Mouse (Mus musculus) megakaryocyte progenitor cell, adult 5-6 weeks (primary cell): ENCODE data around the gene Prpf40a. TPM values are rescaled to one million over a fixed set of nuclear protein-coding genes. Genes with fewer than 3 reads are reported as not detected.
A peak's percentile ranks its signal among the peaks of the same experiment; 100 is the strongest.

Experiments used
- ATAC-seq: replicated peaks from 2 replicates; pipeline ENCODE4 v1.8.0; 2016; ENCODE audit warnings: mild to moderate bottlenecking, moderate TSS enrichment, inconsistent platforms; ENCODE audit not compliant: poor library complexity
- total RNA-seq, 2 experiments: library from RNA; stranded (forward) in 1 of 2; stranded (reverse) in 1 of 2; fragments of 157-497, 149-512 nt in 1 of 2; fragments of 200-1000 nt in 1 of 2; gene quantifications; 2 replicates each; pipeline versions ENCODE4 v1.2.3 to v1.2.4; 2015 to 2017

Gene Prpf40a
- total RNA-seq (2015) (119 and 125 TPM in 2 replicates), total RNA-seq (2017) (182 and 240 TPM in 2 replicates)

DNA sequence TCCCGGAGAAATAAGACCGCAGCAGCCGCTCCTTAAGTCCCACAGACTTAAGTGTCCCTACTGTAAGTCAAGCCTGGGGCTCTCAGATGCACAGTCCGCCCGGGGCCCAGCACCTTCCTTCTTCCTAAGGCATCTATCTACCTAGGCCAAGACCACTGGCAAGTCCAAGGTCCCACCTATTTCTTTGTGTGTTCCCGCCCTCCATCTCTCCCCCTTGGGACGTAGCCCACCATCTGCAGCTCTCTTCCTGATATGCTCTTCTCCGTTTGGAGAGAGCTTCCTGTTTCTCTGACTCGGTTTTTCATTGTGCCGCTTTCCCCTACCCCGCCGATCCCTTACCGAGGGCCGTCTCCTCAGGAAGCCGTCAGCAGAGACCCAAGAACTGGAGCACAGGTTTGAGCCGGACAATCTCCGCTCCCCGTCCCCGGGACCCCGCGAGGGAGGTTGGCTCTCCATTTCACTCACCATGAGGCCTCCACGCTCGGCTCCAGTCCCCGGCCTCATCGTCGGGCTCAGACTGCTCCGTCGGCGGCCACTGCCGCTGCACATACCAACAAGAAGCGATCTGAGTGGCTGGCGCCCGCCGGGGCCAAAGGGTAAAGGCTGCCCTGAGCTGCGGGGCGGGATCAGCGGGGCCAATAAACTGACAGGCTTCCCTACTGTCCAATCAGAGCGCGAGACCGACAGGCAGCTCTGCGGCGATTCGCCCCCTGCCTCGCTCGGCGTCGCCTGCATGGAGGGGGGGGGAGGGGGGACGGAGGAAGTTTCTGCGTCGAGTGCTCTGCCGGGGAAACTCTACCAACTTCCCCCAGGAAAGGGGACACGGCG, at the start of gene Prpf40a:
TSS of gene Prpf40a (minus strand) at position 601 of the 828 bp plus-strand sequence.
- ATAC-seq, result peak; percentile 78

DNA sequence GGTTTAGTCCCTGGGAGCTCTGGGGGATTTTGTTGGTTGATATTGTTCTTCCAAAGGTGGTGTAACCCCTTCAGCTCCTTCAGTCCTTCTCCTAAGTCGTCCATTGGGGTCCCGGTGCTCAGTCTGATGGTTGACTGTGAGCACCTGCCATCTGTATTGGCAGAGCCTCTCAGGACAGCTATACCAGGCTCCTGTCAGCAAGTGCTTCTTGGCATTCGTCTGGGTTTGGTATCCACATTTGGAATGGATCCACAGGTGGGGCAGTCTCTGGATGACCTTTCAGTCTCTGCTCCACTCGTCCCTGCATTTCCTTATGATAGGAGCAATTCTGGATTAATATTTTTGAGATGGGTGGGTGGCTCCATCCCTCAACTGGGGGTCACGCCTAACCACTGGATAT, 31.2 kb upstream of the Prpf40a start:
- ATAC-seq, result no peak

DNA sequence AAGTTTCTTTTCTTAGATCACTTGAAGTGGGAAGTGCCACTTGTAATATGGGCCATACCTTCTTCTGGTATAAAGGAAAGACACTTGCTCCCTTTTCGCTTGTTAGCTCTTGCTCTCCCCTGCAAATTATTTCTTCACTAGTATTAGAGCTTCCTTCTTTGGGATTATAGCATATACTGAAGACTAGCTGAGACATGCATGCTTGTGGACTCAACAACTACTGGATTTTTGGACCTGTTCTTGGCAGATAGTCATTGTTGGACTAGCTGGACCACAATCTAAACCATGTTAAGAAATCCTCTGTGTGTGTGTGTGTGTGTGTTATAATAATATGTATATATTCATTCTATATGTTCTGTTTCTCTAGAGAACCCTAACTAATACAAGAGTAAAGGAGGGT, 22.4 kb upstream of the Prpf40a start:
- ATAC-seq, result no peak

DNA sequence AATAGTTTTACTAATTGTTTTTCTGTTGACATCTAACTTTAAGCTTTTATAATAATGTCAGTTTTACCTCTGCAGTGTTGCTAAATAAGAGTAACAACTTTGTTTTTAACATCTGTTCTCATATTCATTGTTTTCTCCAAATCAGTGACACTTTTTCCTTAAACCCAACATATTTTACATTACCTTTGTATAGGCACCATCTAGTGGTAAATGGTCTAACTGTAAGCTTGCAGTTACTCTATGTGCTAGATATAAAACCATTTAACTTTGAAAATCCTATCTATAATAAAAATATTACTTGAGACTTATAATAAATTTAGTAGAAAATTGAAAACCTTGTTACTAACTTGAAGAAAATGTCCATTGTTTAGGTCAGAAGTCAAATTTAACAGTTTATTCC, 15.7 kb upstream of the Prpf40a start:
- ATAC-seq, result no peak

DNA sequence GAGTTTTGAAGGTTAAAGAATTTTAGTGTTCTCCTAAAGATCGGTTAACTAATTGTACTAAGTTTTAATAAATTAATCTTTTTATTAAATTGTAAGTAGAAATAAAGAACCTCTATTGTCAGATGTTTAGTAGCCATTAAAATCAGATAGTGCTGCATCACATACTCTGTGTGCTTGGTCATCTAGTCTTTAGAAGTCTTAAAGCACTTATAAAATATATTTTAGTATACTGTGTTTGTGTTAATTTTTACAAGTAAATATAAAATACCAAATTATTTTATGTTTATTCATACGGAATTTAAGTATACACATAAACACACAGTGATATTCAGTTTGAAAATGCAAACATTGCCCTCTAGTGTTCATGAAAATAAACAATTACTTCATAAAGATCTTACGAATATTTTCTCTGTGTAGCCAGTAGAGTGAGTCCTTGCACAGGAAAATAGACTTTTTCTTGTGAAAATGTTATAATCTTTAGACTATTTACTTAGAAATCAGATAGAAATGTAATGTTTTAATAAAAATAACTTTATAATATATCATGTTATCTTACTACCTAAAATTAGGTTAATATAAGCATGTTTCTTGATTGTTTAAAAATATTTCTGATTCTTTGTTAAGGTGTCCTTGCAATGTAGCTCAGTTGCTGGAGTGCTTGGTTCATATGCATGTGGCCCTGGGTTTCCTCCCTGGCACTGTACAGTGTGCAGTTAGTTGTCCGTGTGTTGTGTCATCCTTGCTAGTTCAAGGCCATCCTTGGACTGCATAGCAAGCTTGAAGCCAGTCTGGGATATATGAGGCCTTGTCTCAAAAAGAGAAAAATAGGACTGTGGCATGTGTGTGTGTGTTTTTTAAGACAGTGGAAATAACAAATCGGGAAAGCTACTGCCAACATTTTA, 13.5 kb upstream of the Prpf40a start:
- ATAC-seq, result peak; percentile 71

DNA sequence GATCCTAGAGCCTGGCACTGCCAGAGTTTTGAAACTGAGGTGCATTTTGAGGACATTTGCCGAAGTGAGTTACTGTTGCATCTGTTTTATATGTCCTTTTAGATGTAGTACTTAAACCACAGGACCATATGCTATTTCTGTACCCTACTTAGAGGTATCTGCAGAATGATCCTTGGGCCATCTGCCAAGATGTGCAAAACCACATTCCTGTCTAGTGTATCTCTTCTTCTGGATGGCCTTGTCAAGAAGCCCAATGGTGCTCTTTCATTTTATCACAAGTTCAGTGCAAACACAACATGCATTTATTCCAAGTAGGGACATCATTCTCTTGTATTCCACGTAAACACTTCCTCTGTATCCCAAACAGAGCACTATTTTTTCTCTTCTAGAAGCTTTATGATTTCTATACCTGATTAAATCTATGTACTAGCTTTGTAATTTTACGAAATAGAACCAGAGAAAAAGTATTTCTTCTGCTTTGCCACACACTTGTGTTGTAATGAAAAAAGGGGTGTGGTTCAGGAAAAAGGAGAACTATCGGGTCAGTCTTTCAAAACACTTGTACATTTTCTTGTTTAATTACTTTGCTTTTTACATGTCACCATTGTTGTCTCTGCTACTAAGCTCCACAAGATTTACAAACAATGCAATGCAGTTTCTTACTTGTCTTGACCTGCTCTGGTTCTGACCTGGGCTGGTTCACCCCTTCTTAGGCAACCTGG, 9.2 kb upstream of the Prpf40a start:
- peak; percentile 80 for ATAC-seq

DNA sequence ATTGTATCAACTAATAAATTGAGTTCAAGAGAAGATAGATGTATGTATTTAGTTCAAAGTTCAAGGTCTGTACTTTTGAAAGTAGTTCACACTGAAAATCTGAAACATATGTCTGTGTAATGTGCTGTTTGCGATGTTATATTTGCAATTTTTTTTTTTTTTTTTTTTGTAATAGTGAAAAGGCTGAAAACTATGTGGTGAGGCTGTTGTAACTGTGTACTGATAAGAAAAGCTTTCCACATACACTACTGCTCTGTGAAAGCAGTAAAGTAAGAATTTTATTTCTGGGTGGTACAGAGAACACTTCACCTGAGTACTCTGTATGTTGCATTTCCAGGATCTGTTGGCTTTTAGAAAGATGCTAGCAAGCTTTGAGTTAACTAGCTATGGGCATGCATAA, 8.1 kb upstream of the Prpf40a start:
- ATAC-seq, result peak; percentile 18; the same call in 1 of the 2 replicates

DNA sequence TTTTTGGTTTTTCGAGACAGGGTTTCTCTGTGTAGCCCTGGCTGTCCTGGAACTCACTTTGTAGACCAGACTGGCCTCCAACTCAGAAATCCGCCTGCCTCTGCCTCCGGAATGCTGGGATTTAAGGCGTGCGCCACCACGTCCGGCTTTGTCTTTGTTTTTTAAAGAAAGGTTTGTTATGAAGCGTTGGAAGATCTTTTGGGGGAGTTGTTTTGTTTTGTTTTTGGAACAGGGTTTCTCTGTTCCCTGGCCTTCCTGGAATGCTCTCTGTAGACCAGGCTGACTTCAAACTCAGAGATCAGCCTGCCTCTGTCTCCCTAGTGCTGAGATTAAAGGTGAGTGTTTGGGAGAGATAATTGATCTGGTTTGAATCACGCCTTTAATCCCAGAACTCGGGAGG, 5.3 kb upstream of the Prpf40a start:
- no peak for ATAC-seq

DNA sequence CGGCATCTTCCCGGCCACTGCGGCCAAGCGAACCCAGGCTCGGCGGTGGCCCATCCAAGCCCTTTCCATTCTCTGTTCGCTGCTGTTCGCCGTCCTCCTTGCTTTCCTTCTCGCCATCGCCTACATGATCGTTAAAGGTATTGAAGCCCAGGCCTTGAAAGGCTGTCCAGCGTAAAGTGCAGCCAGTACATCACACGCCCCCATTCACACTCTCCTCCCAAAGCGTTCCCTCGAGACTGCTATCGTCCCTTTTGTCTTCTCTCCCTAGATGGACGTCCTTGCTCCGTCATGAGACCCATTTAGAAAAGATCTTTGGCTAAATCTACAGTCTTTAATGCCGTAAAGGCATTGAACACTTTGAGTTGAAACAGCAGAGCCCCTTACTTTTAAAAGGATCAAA, 1.3 kb upstream of the Prpf40a start:
- no peak for ATAC-seq

DNA sequence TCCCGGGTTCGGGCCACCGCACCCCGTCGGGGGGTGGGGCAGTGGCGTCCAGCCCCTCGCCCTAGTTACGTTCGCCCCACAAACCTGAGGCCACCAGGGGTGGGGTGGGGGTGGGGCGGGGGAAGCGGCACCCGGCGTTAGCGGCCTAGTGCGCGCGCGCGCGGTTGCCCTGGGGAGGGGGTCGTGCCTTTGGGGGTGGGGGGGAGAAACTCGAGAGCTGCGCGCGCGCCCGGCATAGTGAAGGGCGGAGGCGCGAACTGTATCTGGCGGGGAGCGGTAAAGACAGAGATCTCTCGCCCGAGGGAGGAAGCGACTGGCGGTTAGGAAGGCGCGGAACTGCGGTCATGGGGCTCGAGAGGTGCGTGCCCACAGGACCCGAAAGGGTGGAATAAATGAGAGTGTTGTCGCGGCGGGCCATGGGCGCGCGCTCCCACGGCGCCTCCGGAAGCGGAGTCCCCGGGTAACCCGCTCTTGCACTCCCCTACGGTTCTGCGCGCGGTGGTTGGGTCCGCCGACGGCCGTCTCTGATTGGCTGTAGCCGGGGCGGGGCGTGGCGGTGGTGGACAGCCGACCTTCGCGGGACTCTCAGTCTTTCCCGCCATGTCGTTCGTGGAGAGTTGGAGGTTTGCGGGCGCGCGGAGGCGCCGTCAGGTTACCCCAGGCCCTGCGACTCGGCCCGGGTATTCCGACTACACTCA, 588 bp upstream of the Prpf40a start, which contains the start of gene Arl6ip6:
TSS of gene Arl6ip6 (plus strand) at position 204 of the 698 bp plus-strand sequence.
- peak; percentile 68 for ATAC-seq

DNA sequence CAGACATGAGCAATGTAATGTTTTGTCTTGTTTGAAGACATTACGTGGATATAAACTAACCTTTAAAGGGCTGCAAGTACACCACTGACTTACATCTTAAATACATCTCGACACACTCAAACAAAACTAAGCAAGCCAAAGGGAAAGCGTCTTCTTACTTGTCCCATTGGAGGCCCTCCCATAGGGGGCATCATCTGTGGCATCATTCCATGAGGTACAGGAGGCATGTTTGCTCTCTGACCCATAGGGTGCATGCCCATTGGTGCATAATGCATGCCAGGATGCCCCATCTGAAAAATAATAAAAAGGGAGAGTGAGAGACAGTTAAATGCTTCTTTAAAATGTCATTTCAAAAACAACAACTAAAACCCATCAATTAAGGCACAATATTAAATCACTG, 1.3 kb downstream of the Prpf40a start:
- ATAC-seq, result no peak

DNA sequence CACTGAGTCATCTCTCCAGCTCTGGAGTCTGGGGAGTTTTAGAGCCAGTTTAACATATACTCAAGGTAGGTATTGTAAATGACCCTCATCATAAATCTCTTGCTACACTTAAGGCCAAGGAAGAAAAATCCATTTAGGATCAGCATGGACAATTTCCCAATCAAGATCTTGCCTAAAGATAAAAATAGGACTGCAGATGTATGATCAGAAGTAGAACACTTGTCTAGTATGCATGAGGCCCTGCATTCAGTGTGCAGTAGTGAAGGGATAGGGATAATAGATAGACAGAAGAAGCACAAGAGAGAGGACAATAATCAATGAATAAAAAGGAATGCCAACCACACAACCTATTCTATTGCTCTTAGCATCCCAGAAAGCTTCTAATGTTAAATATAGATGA, 11.2 kb downstream of the Prpf40a start:
- no peak for ATAC-seq

DNA sequence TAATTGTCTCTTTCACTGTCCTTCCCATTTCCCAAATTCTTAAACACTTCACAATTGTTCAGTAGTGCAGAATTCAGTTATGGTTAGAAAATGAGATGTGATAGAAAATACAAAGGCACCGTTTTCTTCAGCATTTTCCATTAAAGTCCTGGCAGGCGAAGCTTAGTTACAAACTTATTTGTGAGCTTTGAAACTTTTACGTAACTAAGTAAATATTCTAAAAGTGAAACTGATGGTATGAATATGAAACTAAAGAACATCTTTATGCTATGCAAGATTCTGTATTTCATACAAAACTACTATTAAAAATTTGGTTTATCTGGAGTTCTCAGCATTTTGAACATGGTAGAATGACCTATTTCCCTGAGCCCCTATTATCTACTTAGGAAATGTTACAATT, 12.1 kb downstream of the Prpf40a start:
- ATAC-seq, result no peak

DNA sequence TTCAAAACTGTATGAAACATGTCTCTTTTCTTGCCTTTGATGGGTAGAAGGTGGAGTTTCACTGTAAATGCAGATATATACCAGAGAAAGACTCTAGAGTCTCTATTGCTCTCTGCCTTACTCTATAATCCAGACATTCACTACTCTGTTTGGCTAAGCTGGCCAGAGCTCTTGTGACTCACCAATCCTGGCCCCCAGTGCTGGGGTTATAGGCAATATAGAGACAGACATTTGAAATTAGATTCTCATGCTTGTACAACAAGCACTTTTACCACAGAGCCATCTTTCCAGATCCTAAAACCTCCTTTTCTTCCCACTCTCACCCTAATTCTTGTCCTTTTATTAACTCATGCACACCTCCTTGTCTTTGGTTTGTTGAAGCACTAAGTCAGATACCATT, 17.1 kb downstream of the Prpf40a start:
- ATAC-seq, result no peak

DNA sequence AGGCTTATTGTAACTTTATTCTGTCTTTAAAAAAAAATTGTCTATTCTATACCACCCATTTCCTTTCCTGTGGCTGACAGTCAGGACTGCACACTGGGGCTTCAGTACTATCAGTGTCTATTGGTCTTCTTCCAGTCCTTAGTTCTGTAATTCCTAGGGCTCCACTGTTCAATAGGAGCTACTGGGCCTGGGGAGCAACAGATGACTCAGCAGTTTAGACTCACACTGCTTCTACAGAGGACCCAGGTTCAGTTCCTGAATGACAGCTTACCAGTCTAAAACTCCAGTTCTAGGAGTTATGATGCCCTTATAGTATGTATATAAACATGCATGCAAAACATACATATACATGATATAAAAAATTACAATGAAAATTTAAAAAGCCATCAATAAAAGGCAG, 44.2 kb downstream of the Prpf40a start:
- no peak for ATAC-seq

DNA sequence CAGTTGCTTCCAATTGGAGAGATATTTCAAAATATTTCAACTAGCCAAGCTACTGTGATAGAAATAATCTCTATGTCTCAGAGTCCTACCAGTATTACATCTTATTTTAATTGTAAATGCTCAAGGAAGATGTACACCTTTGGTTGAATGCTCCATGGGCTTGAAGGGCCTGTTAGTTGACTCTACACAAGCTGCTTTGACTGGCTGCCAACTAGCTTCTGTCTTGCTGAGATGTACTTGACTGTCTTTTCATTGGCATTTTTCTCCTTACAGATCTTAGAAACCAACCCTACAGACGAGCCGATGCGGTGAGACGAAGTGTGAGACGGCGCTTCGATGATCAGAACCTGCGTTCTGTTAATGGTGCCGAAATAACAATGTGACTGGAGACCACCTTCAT, 59.5 kb downstream of the Prpf40a start:
- no peak for ATAC-seq

DNA sequence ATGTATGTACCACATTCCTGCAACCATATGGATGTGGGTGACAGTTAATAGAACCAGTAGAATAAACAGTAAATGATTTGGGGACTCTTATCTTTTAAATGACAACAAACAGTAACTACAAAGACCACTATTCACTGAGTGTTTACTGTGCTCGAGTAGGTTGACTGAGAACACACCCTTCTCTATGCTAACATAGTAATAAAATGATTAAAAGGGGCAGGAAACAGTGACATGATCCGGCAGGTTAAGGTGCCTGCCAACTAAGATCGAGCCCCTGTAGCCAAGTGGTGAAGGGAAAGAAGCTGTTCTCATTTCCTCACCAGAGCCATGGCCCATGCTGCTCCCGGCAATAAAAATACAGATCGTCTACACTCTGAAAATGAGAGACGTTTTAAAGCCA, 62.0 kb downstream of the Prpf40a start:
- no peak for ATAC-seq

DNA sequence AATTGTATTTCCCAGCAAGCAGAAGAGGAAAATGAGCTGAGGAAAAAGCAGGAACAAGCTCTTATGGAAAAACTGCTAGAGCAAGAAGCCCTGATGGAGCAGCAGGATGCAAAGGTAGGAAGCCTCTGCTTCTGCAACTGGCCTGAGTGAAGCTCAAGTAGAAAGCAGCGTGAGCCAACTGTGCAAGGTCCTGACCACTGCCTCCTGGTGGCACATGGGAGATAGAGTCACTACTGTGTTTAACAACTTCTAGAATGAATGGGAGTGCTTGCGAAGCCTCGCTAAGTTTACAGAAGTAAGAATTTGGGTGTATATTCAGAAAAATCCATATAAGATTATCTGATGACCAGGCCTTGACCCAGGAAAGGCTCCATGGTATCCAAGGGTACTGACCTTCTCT, 65.1 kb downstream of the Prpf40a start:
- ATAC-seq, result 0 out of 2 replicates have a peak, but pooled peaks have one; percentile 34

DNA sequence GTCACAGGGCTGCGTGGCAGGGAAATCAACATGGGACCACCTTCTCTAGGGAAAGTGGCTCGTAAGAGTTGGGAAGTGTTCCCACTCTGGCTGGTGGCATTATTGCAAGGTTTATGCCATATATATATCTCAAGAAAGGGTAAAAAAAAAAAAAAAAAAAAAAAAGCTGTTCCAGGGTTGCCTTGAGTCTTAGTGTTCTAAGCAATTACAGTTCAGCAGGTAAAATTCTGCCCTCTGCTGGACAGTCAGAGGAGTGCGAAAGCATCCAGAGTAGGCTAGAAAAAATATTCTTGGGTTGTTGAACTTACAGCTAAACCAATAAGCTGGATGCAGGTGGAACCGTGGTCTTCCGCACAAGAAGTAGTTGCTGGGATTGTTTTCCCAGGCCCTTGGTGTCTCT, 69.3 kb downstream of the Prpf40a start:
- ATAC-seq, result peak; percentile 77

DNA sequence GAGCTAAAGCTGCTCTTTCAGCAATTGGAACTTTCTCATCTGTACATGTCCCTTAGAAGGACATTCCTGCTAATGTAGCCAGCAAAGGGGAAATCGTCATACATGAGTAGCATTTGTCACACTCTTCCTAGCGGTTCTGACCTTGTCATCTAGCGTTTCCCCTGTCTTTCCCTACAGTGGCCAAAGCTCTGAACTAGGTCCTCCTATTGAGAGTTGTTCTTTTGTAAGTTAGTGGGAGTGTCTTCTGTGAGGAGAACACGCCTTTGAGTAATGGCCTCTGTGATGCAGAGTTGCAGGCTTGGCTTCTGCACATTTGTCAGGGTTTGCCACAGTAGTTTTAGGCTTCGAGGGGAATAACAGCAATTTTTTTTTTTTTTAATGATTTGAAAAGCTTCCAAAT, 82.5 kb downstream of the Prpf40a start:
- no peak for ATAC-seq

DNA sequence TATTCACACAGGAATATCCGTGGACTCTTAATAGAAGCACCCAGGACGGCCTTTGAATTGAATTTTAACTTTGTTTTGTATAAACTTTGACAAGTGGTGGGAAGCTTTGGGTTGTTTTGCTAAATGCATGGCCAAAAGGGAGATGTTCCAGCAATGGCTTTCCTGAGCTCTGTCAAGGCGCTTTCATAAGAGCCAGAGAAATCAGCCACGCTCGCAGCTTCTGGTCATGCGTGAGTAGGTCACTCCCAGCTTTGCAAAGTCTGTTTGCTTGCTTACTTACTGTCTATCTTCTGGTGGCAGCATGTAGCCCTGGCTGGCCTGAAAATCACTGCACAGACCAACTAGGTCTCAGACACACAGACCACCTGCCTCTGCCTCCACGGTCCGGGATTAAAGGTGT, 84.6 kb downstream of the Prpf40a start:
- ATAC-seq, result no peak
